Mouse (Mus musculus): Measurements from ENCODE around the gene Ephb1.

- TF ChIP-seq POLR2A (IDR thresholded peaks at IDR 0.05; ENCODE audit: low read depth, low read length): no peak
- TF ChIP-seq CTCF (conservative IDR thresholded peaks at IDR 0.05; ENCODE audit: insufficient read depth, insufficient read length, low read depth, low read length): no peak
These were observed 39.1 kb downstream of the Ephb1 start for GRCm38 (mm10) chr9:102315436-102315835.
